Mouse (Mus musculus) lung, postnatal 4 days (tissue): ENCODE measurements around the gene Ccdc182.

Experiments used
- DNase-seq, 2 experiments: peaks; one replicate each; pipeline ENCODE4 v3.0.0; 2021

Gene Ccdc182

GRCm38 (mm10) chr11:88281428-88282119 lies 12.3 kb upstream of the Ccdc182 start:
- DNase-seq: no peak

GRCm38 (mm10) chr11:88282516-88282915 lies 11.3 kb upstream of the Ccdc182 start:
- DNase-seq: no peak

- DNase-seq: no peak
Observed at GRCm38 (mm10) chr11:88286019-88286418, 7.8 kb upstream of the Ccdc182 start.

GRCm38 (mm10) chr11:88288400-88288799 lies 5.5 kb upstream of the Ccdc182 start:
- no peak for DNase-seq

- DNase-seq: no peak
Observed at GRCm38 (mm10) chr11:88288805-88289340, 5.0 kb upstream of the Ccdc182 start.

GRCm38 (mm10) chr11:88291245-88291644 lies 2.6 kb upstream of the Ccdc182 start:
- no peak for DNase-seq

GRCm38 (mm10) chr11:88291688-88292087 lies 2.2 kb upstream of the Ccdc182 start:
- DNase-seq: peak in 1 of 2 experiments; percentile 39

- no peak for DNase-seq
Observed at GRCm38 (mm10) chr11:88294394-88294710, 494 bp downstream of the Ccdc182 start.

GRCm38 (mm10) chr11:88295298-88295697 lies 1.4 kb downstream of the Ccdc182 start:
- DNase-seq: no peak

- no peak for DNase-seq
Observed at GRCm38 (mm10) chr11:88297526-88297925, 3.7 kb downstream of the Ccdc182 start.

- no peak for DNase-seq
Observed at GRCm38 (mm10) chr11:88299345-88299744, 5.5 kb downstream of the Ccdc182 start.

GRCm38 (mm10) chr11:88301619-88302018 lies 7.8 kb downstream of the Ccdc182 start:
- peak in 1 of 2 experiments; percentile 37 for DNase-seq

- no peak for DNase-seq
Observed at GRCm38 (mm10) chr11:88305759-88306158, 11.9 kb downstream of the Ccdc182 start.

- DNase-seq: no peak
Observed at GRCm38 (mm10) chr11:88307616-88308543, 14.0 kb downstream of the Ccdc182 start.

- no peak for DNase-seq
Observed at GRCm38 (mm10) chr11:88309059-88309700, 15.3 kb downstream of the Ccdc182 start.

GRCm38 (mm10) chr11:88310773-88311172 lies 16.9 kb downstream of the Ccdc182 start:
- no peak for DNase-seq

GRCm38 (mm10) chr11:88311606-88312005 lies 17.7 kb downstream of the Ccdc182 start:
- DNase-seq: no peak

GRCm38 (mm10) chr11:88313512-88313911 lies 19.7 kb downstream of the Ccdc182 start:
- DNase-seq: peak; percentile 23 to 46

- no peak for DNase-seq
Observed at GRCm38 (mm10) chr11:88314471-88314870, 20.6 kb downstream of the Ccdc182 start.

- DNase-seq: no peak
Observed at GRCm38 (mm10) chr11:88315393-88315792, 21.5 kb downstream of the Ccdc182 start.

GRCm38 (mm10) chr11:88318850-88319249 lies 25.0 kb downstream of the Ccdc182 start:
- DNase-seq: no peak

GRCm38 (mm10) chr11:88327016-88327415 lies 33.2 kb downstream of the Ccdc182 start:
- no peak for DNase-seq
